Mouse (Mus musculus): ENCODE measurements around the gene 5330417C22Rik. TPM values are rescaled to one million over a fixed set of nuclear protein-coding genes. Genes with fewer than 3 reads are reported as not detected.

Gene 5330417C22Rik
- polyA plus RNA-seq, 1 experiment from 2014 or later: 10.8 TPM

GRCm38 (mm10) chr3:108476761-108477619 is 59.3 kb downstream of the 5330417C22Rik start:
- Histone ChIP-seq H3K9ac (ENCODE audit: low read depth, low read length) (no peak overlapping the region), H3K27ac (ENCODE audit: low read depth, low read length) (no peak overlapping the region), H3K9me3 (ENCODE audit: control insufficient read depth) (no peaks in the 10 kb centered on the region), H3K4me3 (ENCODE audit: low read depth, low read length) (no peak overlapping the region), H3K27me3 (replicated peaks; ENCODE audit: control insufficient read depth, insufficient read depth, low read length) (no peaks in the 10 kb centered on the region), H3K4me1 (replicated peaks; ENCODE audit: control insufficient read depth, insufficient read depth, low read length) (no peaks in the 10 kb centered on the region), H3K4me2 (replicated peaks; ENCODE audit: low read depth) (no peak overlapping the region), H3K36me3 (ENCODE audit: control insufficient read depth, insufficient read depth) (no peaks in the 10 kb centered on the region)
- no peak for TF ChIP-seq CTCF (IDR thresholded peaks at IDR 0.05; ENCODE audit: low read depth)
- peak; percentile 84 for ATAC-seq
- WGBS: 27% methylated on average over 14 of the region's 14 CpGs

GRCm38 (mm10) chr3:108475496-108475895 is 60.8 kb downstream of the 5330417C22Rik start:
- H3K9me3 ChIP-seq (ENCODE audit: control insufficient read depth): no peaks in the 10 kb centered on the region
- no peaks in the 10 kb centered on the region for H3K27me3 ChIP-seq (replicated peaks; ENCODE audit: control insufficient read depth, insufficient read depth, low read length)
- no peak for TF ChIP-seq CTCF (IDR thresholded peaks at IDR 0.05; ENCODE audit: low read depth)
- H3K9ac ChIP-seq (ENCODE audit: low read depth, low read length): no peak overlapping the region
- WGBS: 76% methylated on average over 5 of the region's 5 CpGs
- H3K27ac ChIP-seq (ENCODE audit: low read depth, low read length): no peak overlapping the region
- no peaks in the 10 kb centered on the region for H3K4me1 ChIP-seq (replicated peaks; ENCODE audit: control insufficient read depth, insufficient read depth, low read length)
- H3K4me2 ChIP-seq (replicated peaks; ENCODE audit: low read depth): no peak overlapping the region
- ATAC-seq: no peak
- H3K36me3 ChIP-seq (ENCODE audit: control insufficient read depth, insufficient read depth): no peaks in the 10 kb centered on the region
- no peak overlapping the region for H3K4me3 ChIP-seq (ENCODE audit: low read depth, low read length)

GRCm38 (mm10) chr3:108474969-108475368 is 61.4 kb downstream of the 5330417C22Rik start:
- Histone ChIP-seq H3K4me3 (ENCODE audit: low read depth, low read length) (no peak overlapping the region), H3K4me2 (replicated peaks; ENCODE audit: low read depth) (no peak overlapping the region), H3K9me3 (ENCODE audit: control insufficient read depth) (no peaks in the 10 kb centered on the region), H3K9ac (ENCODE audit: low read depth, low read length) (no peak overlapping the region), H3K27ac (ENCODE audit: low read depth, low read length) (no peak overlapping the region), H3K4me1 (replicated peaks; ENCODE audit: control insufficient read depth, insufficient read depth, low read length) (no peaks in the 10 kb centered on the region), H3K36me3 (ENCODE audit: control insufficient read depth, insufficient read depth) (no peaks in the 10 kb centered on the region), H3K27me3 (replicated peaks; ENCODE audit: control insufficient read depth, insufficient read depth, low read length) (no peaks in the 10 kb centered on the region)
- WGBS: 81% methylated on average over 7 of the region's 7 CpGs
- TF ChIP-seq CTCF (IDR thresholded peaks at IDR 0.05; ENCODE audit: low read depth): no peak
- no peak for ATAC-seq

GRCm38 (mm10) chr3:108467760-108468159 is 68.6 kb downstream of the 5330417C22Rik start:
- no peaks in the 10 kb centered on the region for H3K27me3 ChIP-seq (replicated peaks; ENCODE audit: control insufficient read depth, insufficient read depth, low read length)
- 50% methylated on average over 8 of the region's 8 CpGs for WGBS
- no peaks in the 10 kb centered on the region for H3K36me3 ChIP-seq (ENCODE audit: control insufficient read depth, insufficient read depth)
- H3K4me2 ChIP-seq (replicated peaks; ENCODE audit: low read depth): no peak overlapping the region
- no peaks in the 10 kb centered on the region for H3K9me3 ChIP-seq (ENCODE audit: control insufficient read depth)
- H3K9ac ChIP-seq (ENCODE audit: low read depth, low read length): no peak overlapping the region
- ATAC-seq: peak; percentile 50; the same call in 1 of the 2 replicates
- H3K4me3 ChIP-seq (ENCODE audit: low read depth, low read length): no peak overlapping the region
- TF ChIP-seq CTCF (IDR thresholded peaks at IDR 0.05; ENCODE audit: low read depth): no peak
- H3K4me1 ChIP-seq (replicated peaks; ENCODE audit: control insufficient read depth, insufficient read depth, low read length): no peaks in the 10 kb centered on the region
- no peak overlapping the region for H3K27ac ChIP-seq (ENCODE audit: low read depth, low read length)

GRCm38 (mm10) chr3:108466425-108466824 is 69.9 kb downstream of the 5330417C22Rik start:
- Histone ChIP-seq H3K36me3 (ENCODE audit: control insufficient read depth, insufficient read depth) (no peaks in the 10 kb centered on the region), H3K4me3 (ENCODE audit: low read depth, low read length) (no peak overlapping the region), H3K27me3 (replicated peaks; ENCODE audit: control insufficient read depth, insufficient read depth, low read length) (no peaks in the 10 kb centered on the region), H3K4me2 (replicated peaks; ENCODE audit: low read depth) (no peak overlapping the region), H3K4me1 (replicated peaks; ENCODE audit: control insufficient read depth, insufficient read depth, low read length) (no peaks in the 10 kb centered on the region), H3K9ac (ENCODE audit: low read depth, low read length) (no peak overlapping the region), H3K27ac (ENCODE audit: low read depth, low read length) (no peak overlapping the region), H3K9me3 (ENCODE audit: control insufficient read depth) (no peaks in the 10 kb centered on the region)
- 74% methylated on average over 6 of the region's 6 CpGs for WGBS
- 0 out of 2 replicates have a peak, but pooled peaks have one; percentile 13 for ATAC-seq
- peak; percentile 81 for TF ChIP-seq CTCF (IDR thresholded peaks at IDR 0.05; ENCODE audit: low read depth)

- Histone ChIP-seq H3K27ac (ENCODE audit: low read depth, low read length) (peak overlapping the region; percentile 5; the same call in 1 of the 2 replicates), H3K9ac (ENCODE audit: low read depth, low read length) (no peak overlapping the region; the same call in 1 of the 2 replicates), H3K27me3 (replicated peaks; ENCODE audit: control insufficient read depth, insufficient read depth, low read length) (no peaks in the 10 kb centered on the region), H3K4me2 (replicated peaks; ENCODE audit: low read depth) (peak overlapping the region; percentile 40), H3K9me3 (ENCODE audit: control insufficient read depth) (no peaks in the 10 kb centered on the region), H3K4me3 (ENCODE audit: low read depth, low read length) (peak overlapping the region; percentile 8), H3K36me3 (ENCODE audit: control insufficient read depth, insufficient read depth) (no peaks in the 10 kb centered on the region), H3K4me1 (replicated peaks; ENCODE audit: control insufficient read depth, insufficient read depth, low read length) (no peaks in the 10 kb centered on the region)
- 14% methylated on average over 10 of the region's 10 CpGs for WGBS
- ATAC-seq: peak; percentile 98
- peak; percentile 74 for TF ChIP-seq CTCF (IDR thresholded peaks at IDR 0.05; ENCODE audit: low read depth)
Measured at GRCm38 (mm10) chr3:108458866-108459265, 77.5 kb downstream of the 5330417C22Rik start.
